Mouse (Mus musculus): ENCODE results near the gene Serpina1e.

GRCm38 (mm10) chr12:103958798-103959197, at the start of gene Serpina1e:
- TF ChIP-seq POLR2A (IDR thresholded peaks at IDR 0.05; ENCODE audit: low read depth, low read length) (no peak), CTCF (IDR thresholded peaks at IDR 0.05; ENCODE audit: borderline replicate concordance, insufficient read depth, low read length) (no peak)
